Mouse (Mus musculus) gastrocnemius, adult 8-10 months (tissue): Measurements from ENCODE around the gene Zfp541. TPM values are rescaled to one million over a fixed set of nuclear protein-coding genes. Genes with fewer than 3 reads are reported as not detected.

ENCODE experiments used
- DNase-seq, 2 experiments: peaks; one replicate each; pipeline ENCODE4 v3.0.0; 2022; ENCODE audit warnings: low spot score in 2 of 2
- total RNA-seq, 4 experiments: library from RNA; stranded (reverse); gene quantifications; 2 replicates each; pipeline ENCODE4 v1.2.4; 2022

Zfp541 gene
- total RNA-seq, 4 experiments from 2014 or later, result not detected

- DNase-seq, result no peak
Observed at GRCm38 (mm10) chr7:16043861-16044435, 17.7 kb upstream of the Zfp541 start.

DNA sequence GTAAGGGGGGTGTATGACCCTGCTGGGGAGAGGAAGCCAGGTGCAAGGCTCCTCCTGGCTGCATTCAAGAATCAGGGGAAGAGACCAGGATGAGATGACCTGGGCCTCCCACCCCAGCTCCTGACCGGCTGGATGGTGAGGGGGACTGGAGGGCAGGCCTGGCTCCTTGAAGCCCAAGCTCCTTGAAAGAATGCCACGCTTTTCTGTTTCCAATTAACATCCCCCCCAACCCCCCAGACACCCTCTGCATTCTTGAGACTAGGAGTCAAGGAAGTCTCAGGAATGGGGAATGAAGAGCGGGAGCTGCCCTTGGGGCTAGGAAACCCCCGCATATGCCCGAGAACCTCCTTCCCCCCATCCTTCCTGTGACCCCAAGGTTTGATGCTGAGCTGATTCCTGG is 17.1 kb upstream of the Zfp541 start:
- DNase-seq, result no peak

DNA sequence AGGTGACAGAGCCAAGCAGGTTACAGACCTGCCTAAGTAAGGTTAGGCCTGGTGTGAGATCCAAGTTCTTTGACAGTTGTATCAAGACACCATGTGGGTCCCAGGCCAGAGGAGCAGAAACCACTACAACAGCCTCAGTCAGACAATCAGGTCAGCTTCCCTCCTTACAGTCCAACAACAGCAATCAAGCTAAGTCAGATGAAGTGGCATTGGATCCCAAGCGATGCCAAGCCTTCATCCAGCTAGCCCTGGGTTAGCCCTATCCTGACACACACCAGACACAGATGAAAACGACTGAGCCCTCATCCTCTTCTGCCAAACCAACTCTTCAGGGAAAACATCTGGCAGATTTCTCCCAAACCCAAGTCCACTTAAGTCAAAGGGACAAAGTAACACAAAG is 16.1 kb upstream of the Zfp541 start:
- DNase-seq, result no peak

GRCm38 (mm10) chr7:16046101-16046480 is 15.5 kb upstream of the Zfp541 start:
- DNase-seq, result peak in 1 of 2 experiments; percentile 62

GRCm38 (mm10) chr7:16046481-16047337 is 14.9 kb upstream of the Zfp541 start:
- DNase-seq, result peak; percentile 71 to 83

- DNase-seq, result peak; percentile 84 to 86
Observed at GRCm38 (mm10) chr7:16047338-16048146, 14.1 kb upstream of the Zfp541 start, which contains the start of gene Bicra. Gene Bicra, minus strand, starts transcription at chr7:16047921.

DNA sequence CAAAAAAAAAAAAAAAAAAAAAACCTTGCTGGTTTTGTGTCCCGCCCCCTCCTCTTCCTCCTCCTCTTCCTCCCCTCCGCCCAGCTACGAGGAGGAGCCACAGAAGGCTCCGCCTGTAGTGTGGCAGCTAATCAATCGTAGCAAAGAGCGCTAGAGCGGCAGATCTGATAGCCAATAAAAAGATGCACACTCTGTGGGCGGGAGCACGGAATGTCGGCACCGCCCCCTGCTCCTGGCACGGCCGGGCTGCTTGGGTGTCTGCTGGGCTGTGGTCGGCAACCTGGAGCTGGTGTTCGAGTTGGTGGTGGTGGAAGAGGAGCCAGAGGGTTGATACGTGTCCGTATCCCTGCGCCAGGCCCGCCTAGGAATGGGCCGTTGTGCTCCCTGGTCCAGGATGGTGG is 13.4 kb upstream of the Zfp541 start:
- DNase-seq, result peak; percentile 96

DNA sequence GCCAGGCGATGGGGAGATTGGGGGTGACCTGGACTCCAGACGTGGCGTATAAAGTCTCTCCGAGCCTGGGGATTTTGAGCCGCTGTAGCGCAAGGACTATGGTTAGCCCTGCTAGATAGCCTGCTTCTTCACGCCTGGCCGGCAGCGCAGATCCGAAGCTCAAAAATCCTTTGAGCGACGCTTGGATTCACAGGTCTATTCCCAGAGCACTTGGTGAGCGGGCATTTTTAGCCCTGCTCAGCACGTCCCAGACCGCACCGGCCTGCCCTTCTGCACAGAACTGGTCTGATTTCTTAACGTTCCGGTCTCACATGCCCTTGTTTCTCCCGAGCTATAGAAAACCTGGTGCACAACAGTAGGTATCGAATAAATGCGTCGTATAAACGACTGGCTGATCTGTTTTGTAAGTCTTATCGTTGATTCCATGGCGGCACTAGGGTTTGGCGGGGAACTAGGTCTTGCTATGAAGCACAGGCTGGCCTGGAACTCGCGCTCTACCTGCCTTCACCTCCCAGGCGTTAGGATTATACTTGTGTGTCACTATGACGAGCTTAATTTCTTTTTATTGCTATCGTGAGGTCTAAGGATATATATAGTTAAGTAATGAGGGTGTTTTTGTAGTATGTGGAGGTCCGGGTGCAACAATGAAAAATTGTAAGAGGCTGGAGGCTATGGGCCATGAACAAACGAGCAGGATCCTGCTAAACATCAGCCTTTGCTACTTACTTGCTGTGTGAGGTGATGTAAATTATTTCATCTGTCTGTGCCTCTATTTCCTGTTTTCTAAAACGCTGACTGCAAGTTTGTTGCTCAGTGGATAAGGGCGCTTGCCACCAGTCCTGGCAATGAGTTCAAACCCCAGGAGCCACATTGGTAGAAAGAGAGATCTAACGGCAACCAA is 12.7 kb upstream of the Zfp541 start:
- DNase-seq, result no peak

GRCm38 (mm10) chr7:16049576-16049915 is 12.1 kb upstream of the Zfp541 start:
- no peak for DNase-seq

- DNase-seq, result no peak
Observed at GRCm38 (mm10) chr7:16050600-16050999, 11.0 kb upstream of the Zfp541 start.

GRCm38 (mm10) chr7:16051883-16052595 is 9.6 kb upstream of the Zfp541 start:
- DNase-seq, result peak; percentile 57 to 62

DNA sequence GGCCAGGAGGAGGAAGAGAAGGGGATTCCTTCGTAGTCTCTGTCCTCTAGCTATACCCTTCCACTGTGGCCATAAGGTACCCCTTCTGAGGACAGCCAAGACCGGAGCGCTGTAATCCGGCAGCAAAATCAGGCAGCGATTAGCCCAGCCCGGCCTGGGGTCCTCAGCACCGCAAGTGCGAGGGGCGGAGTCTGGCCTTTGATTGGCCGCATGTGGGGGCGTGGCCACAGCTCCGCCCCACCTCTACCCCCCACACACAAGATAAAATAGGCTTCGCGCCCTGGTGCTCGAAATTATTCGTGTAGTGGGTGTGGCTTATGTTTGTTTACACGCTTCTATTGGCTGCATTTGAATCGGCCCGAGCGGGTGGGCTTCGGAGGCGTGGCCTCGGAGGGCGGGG is 8.9 kb upstream of the Zfp541 start:
- peak; percentile 96 to 97 for DNase-seq

GRCm38 (mm10) chr7:16053105-16053504 is 8.5 kb upstream of the Zfp541 start:
- no peak for DNase-seq

DNA sequence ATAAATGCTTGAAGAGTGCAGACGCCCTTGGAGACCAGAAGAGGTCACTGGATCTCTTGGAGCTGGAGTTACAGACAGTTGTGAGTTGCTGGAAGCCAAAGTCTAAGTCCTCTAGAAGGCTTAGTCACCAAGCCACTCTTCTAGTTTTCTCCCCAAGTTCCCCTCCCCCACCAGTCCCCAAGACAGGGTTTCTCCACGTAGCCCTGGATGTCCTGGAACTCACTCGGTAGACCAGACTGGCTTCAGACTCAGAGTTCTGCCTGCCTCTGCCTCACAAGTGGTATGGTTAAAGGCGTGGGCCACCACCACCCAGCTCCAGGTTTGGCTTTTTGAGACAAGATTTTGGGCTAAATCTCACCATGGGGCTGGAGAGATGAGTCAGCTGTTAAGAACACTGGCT is 6.6 kb upstream of the Zfp541 start:
- DNase-seq, result no peak

DNA sequence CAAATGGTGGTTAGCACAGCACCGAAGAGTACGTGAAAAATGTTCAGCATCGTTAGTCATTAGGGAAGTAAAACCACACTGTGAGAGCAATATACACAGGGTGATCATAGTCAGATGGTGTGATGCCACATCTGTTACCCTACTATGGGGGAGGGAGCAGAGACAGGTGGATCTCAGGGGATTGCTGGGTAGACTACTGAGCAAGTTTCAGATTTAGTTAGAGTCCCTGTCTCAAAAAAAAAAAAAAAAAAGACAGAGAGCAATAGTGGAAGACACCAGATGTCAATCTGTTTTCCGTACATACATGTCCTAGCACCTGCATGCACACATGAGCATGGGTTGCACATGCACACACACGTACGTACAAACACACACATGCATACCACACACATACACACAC is 5.9 kb upstream of the Zfp541 start:
- DNase-seq, result no peak

GRCm38 (mm10) chr7:16056459-16057135 is 5.0 kb upstream of the Zfp541 start:
- DNase-seq, result no peak

DNA sequence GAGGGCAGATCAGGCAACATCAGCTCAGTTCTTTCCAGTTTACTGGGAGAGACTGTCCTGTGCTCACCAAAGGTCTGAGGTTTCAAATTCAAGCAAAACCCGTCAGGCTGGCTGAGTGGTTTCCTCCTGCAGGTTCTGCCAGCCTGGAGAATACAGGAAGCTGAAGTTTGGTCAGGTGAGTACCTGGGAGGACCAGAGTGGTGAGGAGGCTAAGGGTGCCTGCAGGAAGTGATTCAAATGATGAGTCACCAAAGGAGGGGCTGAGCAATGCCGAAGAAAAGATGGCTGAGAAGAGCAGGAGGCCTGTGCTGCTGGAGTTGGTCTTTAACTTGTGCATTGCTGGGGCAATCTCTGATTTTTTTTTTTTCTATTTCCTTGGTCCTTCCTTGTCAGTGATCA is 4.5 kb upstream of the Zfp541 start:
- DNase-seq, result no peak

DNA sequence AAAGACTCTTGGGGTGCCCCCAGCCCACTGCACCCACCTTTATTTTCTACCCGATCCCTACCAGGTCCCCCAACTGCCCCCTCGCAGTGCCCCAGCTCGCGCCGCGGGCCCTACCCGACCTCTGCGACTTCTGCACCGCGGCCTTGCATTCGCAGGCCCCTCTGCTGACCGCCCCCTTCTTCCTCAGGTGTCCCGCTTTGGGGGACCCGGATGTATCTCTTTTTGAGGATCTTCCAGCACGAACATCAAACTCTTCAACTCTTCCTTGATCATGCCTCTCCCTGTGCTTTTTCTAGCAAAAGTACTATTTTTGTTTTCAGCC is 446 bp downstream of the Zfp541 start:
- DNase-seq, result no peak

GRCm38 (mm10) chr7:16063490-16063889 is 1.9 kb downstream of the Zfp541 start:
- DNase-seq, result no peak

- DNase-seq, result no peak
Observed at GRCm38 (mm10) chr7:16070846-16071245, 9.2 kb downstream of the Zfp541 start.
